Mouse (Mus musculus) thymus, adult 2 months (tissue): ENCODE data around the gene D130043K22Rik. TPM values are rescaled to one million over a fixed set of nuclear protein-coding genes. Genes with fewer than 3 reads are reported as not detected.
"Not testable (repeated sequence)": the region's sequence is repeated elsewhere in the genome, so short reads cannot be mapped to it uniquely, and the experiment has no call there.

Experiments
- DNase-seq: peaks from one replicate; pipeline ENCODE4 v3.0.0; 2021
- H3K27ac ChIP-seq: fragments of 200-500 bp; 2 replicates; pipeline ENCODE4 v1.5.1; 2012; ENCODE audit warnings: low read length, control low read depth; ENCODE audit not compliant: control insufficient read depth, insufficient read depth
- H3K27me3 ChIP-seq: fragments of 200-500 bp; 2 replicates; pipeline ENCODE4 v1.6.1; 2012; ENCODE audit warnings: mild to moderate bottlenecking, low read length, moderate library complexity, mixed read lengths; ENCODE audit not compliant: control insufficient read depth, insufficient read depth
- H3K36me3 ChIP-seq: fragments of 200-500 bp; 2 replicates; pipeline ENCODE4 v1.6.1; 2012; ENCODE audit warnings: mild to moderate bottlenecking, low read length, moderate library complexity; ENCODE audit not compliant: control insufficient read depth, insufficient read depth
- H3K4me1 ChIP-seq: fragments of 200-500 bp; replicated peaks from 2 replicates; pipeline ENCODE4 v1.6.1; 2012; ENCODE audit warnings: low read length; ENCODE audit not compliant: control insufficient read depth, insufficient read depth
- H3K4me3 ChIP-seq: fragments of 200-500 bp; 2 replicates; pipeline ENCODE4 v1.5.1; 2012; ENCODE audit warnings: mild to moderate bottlenecking, low read length, control low read depth, moderate library complexity; ENCODE audit not compliant: control insufficient read depth, insufficient read depth
- CTCF ChIP-seq: fragments of 200-500 bp; IDR thresholded peaks from 2 replicates; pipeline ENCODE4 v1.5.1; 2012; ENCODE audit warnings: mild to moderate bottlenecking, control low read depth, low read length, moderate library complexity, borderline replicate concordance; ENCODE audit not compliant: control insufficient read depth, poor library complexity, insufficient read depth; ENCODE audit errors: extremely low read depth
- POLR2A ChIP-seq: fragments of 200-500 bp; IDR thresholded peaks from 2 replicates; pipeline ENCODE4 v1.6.1; 2012; ENCODE audit warnings: mild to moderate bottlenecking, low read length, control low read depth, moderate library complexity; ENCODE audit not compliant: control insufficient read depth, poor library complexity, insufficient read depth; ENCODE audit errors: extremely low read depth
- WGBS: fragments of 180-500 bp; shearing (Covaris S2); methylation state at CpG from one replicate; pipeline ENCODE4 v1.1.7; 2018; 5-methylcytosine and 5-hydroxymethylcytosine counted together
- polyA plus RNA-seq: library from polyadenylated mRNA; depleted of rRNA; stranded (reverse); fragments of >200 nt; gene quantifications from 2 replicates; pipeline ENCODE4 v1.2.3, GENCODE M21; 2012

D130043K22Rik gene
- polyA plus RNA-seq, 1 experiment = 0.12 TPM

DNA sequence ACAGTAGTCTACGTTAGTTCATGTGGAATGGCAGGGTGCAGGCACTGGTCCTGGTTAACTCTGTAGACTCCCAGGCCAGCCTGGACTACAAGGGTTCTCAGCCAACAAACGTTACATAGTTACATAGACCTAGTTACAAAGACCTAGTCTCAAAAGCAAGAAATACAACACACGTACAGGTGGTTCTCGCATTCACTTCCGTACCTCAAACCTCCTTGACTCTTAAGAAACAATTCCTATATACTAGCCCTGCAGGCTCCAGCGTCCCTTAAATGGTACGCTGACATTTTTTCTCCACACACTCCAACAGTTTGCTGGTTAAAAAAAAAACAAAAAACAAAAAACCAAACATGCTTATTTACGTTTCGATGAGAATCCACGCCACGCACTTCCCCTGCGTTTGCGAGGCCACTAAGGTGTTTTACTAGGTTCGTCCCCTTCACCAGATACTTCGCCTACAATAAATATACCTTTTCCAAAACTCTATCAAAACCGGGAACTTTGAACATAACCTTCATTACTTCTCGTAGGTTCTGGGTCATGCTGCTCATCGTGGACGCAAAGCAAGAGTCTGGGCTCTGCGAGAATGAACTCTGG is 14.1 kb upstream of the D130043K22Rik start:
- TF ChIP-seq CTCF (no peak), POLR2A (no peak)
- H3K27ac ChIP-seq = peak overlapping the region; percentile 73
- peaks cover 3% of the 10 kb centered on the region; the same call in 1 of the 2 replicates for H3K4me1 ChIP-seq
- DNase-seq = peak; percentile 10
- peak overlapping the region; percentile 68 for H3K4me3 ChIP-seq
- WGBS = 2% methylated on average over 20 of the region's 20 CpGs
- no peaks in the 10 kb centered on the region for H3K36me3 ChIP-seq
- no peaks in the 10 kb centered on the region for H3K27me3 ChIP-seq

DNA sequence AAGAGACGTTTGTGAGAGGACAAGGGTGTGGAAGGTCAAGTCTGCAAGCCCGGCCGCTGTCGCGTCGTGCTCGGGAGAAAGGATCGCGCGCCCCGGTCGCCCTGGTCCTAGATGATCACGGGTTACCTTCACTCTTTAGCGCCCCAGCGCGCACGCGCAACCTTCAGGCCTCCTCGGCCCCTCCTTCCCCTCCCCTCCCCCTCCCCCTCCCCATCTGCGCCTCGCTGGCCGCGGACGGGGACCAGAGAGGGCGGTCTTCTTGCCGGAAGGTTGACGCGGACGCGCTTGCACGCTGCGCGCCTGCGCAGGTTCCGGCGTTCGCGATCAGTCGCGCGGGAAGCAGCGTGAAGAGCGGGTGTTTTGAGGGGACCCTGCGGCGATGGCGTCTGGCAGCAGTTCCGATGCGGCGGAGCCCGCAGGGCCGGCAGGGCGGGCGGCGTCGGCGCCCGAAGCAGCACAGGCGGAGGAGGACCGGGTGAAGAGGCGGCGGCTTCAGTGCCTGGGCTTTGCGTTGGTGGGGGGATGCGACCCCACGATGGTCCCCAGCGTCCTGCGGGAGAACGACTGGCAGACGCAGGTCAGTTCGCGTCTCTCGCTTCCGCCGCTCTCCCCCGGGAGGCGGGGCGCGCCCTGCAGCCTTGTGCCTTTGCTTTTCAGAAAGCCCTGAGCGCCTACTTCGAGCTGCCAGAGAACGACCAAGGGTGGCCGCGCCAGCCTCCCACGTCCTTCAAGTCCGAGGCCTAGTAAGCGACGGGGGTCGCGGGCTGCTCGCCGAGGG is 13.4 kb upstream of the D130043K22Rik start, which contains the start of the genes Acot13 and Tdp2:
Acot13 (minus strand) TSS at position 188 of the 778 bp plus-strand sequence.
Tdp2 (plus strand) TSS at position 327 of the 778 bp plus-strand sequence.
- Histone ChIP-seq H3K36me3 (no peaks in the 10 kb centered on the region), H3K4me1 (peaks cover 3% of the 10 kb centered on the region; the same call in 1 of the 2 replicates), H3K27me3 (no peaks in the 10 kb centered on the region), H3K4me3 (peak within 1 kb of the TSS; percentile 68), H3K27ac (peak within 1 kb of the TSS; percentile 73)
- under 1% methylated on average over 90 of the region's 90 CpGs for WGBS
- TF ChIP-seq CTCF = peak; percentile 67; the same call in 1 of the 2 replicates
- peak; percentile 99 for TF ChIP-seq POLR2A
- DNase-seq = peak; percentile 92

DNA sequence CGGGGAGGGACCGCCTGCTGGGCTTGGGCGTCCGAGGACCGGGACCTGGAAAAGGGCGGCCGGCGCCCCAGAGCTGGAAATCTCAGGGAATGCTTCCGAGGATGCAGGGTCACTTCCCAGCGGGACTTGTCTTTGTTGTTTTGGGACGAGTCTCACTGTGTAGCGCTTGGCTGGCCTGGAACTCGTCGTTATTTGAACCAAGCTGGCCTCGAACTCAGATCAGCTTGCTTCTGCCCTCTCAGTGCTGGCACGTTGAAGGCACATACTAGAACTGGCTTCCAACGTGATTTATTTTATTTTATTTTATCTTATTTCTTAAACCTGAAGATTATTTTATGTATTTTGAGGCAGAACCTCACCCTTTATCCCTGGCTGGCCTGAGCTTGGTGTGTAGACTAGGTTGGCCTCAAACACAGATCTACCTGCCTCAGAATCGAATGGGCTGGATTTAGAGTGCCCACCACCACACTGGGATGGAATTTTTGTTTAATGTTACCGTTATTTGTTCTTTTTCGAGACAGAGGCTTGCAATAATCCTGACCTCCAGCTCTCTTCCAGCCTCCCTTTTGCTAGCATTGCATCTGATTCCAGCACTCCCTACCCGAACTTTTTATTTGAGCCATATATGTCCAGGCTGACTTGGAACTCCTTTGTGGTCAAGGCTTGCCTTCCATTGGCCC is 12.7 kb upstream of the D130043K22Rik start:
- Histone ChIP-seq H3K27me3 (no peaks in the 10 kb centered on the region), H3K27ac (peak overlapping the region; percentile 37), H3K36me3 (no peaks in the 10 kb centered on the region), H3K4me3 (peak overlapping the region; percentile 67), H3K4me1 (peaks cover 3% of the 10 kb centered on the region; the same call in 1 of the 2 replicates)
- TF ChIP-seq POLR2A (no peak), CTCF (no peak)
- WGBS = 5% methylated on average over 21 of the region's 21 CpGs
- no peak for DNase-seq

DNA sequence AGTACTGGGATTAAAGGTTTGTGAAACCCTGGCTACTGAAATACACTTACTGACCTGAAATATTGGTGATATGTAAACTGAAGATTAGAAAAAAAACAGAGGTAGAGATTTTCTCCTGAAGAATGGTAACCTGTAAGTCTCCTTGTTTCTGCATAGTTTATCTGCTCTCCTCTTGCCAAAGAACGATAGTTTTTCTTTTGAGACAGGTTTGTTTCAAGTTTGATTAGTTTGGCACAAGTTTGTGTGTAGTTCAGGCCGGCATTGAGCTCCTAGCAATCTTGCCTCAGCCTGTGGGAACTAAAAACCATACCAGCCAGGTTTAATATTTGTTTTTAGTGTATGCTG is 12.2 kb upstream of the D130043K22Rik start:
- Histone ChIP-seq H3K27ac (no peak overlapping the region), H3K4me3 (no peak overlapping the region), H3K27me3 (no peaks in the 10 kb centered on the region), H3K36me3 (no peaks in the 10 kb centered on the region), H3K4me1 (peaks cover 3% of the 10 kb centered on the region; the same call in 1 of the 2 replicates)
- TF ChIP-seq CTCF (no peak), POLR2A (no peak)
- no peak for DNase-seq
- WGBS = 51% methylated on average over 2 of the region's 2 CpGs

DNA sequence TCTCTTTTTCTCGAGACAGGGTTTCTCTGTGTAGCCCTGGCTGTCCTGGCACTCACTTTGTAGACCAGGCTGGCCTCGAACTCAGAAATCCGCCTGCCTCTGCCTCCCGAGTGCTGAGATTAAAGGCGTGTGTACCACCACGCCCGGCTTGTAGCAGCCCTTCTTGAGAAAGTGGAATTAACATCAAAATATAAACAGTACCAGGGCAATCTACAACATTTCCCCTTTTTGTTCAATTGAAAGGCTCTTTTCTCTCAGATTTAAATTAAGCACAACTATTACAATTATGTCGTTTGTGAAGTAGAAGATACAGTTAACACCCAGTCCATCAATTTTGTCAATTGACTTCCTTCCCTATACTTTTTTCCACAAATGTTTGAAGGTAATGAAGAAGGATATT is 7.2 kb upstream of the D130043K22Rik start:
- not testable (repeated sequence) for H3K27me3 ChIP-seq, DNase-seq, H3K27ac ChIP-seq, H3K4me1 ChIP-seq, H3K4me3 ChIP-seq
- H3K36me3 ChIP-seq = peaks cover 26% of the 10 kb centered on the region
- WGBS = 93% methylated on average over 8 of the region's 8 CpGs

DNA sequence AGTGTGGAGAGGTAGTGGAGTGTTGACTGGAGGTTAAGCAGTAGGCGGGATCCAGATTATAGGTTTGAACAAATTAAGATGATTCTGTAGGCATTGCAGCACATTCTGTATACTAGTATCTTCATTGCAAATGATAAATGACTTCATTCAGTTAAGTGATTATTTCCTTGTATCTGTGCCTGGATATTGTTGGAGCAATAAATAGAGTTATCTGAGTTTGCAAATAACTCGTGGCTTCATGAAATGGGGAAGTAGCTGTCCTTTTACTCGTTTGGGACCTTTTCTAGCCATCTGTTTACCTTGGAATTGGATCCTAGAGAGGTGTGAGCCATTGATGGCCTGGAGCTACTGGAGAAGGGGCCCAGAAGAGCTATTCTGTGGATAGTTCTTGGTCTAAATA is 5.1 kb upstream of the D130043K22Rik start:
- DNase-seq = no peak
- TF ChIP-seq CTCF = no peak
- no peak for TF ChIP-seq POLR2A

DNA sequence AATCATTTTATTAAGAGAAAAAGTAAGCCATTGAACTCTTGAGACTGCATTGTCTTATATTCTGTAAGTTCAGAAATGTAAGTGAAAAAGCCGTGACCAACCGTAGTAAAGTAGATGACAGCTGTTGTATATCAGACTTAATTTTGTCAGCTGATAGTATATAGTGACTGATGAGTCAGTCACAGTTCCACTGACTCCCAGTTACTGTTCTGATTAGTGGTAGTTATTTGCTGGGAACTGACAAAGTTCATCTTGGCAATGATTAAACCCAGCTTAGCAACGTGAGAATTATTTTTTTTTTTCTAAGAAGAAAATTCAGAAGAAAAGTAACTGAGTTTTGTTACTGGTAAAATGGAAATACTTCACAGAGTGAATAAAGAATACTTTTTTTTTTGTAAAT is 3.2 kb upstream of the D130043K22Rik start:
- peaks cover 6% of the 10 kb centered on the region for H3K4me1 ChIP-seq
- WGBS = 96% methylated on average over 3 of the region's 3 CpGs
- no peaks in the 10 kb centered on the region for H3K27me3 ChIP-seq
- H3K36me3 ChIP-seq = peaks cover 26% of the 10 kb centered on the region
- no peak for DNase-seq
- TF ChIP-seq POLR2A = no peak
- TF ChIP-seq CTCF = no peak
- no peak overlapping the region for H3K4me3 ChIP-seq
- no peak overlapping the region for H3K27ac ChIP-seq

More for the DNA sequence above, 5.1 kb upstream of the D130043K22Rik start:
- Histone ChIP-seq H3K4me1 (peaks cover 1% of the 10 kb centered on the region), H3K36me3 (peaks cover 26% of the 10 kb centered on the region), H3K4me3 (no peak overlapping the region), H3K27me3 (no peaks in the 10 kb centered on the region), H3K27ac (no peak overlapping the region)
- WGBS = 66% methylated on average over 3 of the region's 3 CpGs
